Mouse (Mus musculus): Measurements from ENCODE around the gene Muc1. TPM values are rescaled to one million over a fixed set of nuclear protein-coding genes. Genes with fewer than 3 reads are reported as not detected.

Gene Muc1
- polyA plus RNA-seq, 1 experiment from 2014 or later = 0.30 TPM

- H3K4me2 ChIP-seq = no peak overlapping the region
- H3K27me3 ChIP-seq (replicated peaks; ENCODE audit: control insufficient read depth, insufficient read depth, low read length) = no peaks in the 10 kb centered on the region
- WGBS = 84% methylated on average over 2 of the region's 2 CpGs
- no peaks in the 10 kb centered on the region for H3K9me3 ChIP-seq (ENCODE audit: control insufficient read depth, low read length)
- H3K27ac ChIP-seq (ENCODE audit: low read depth, low read length) = no peak overlapping the region
- H3K36me3 ChIP-seq (ENCODE audit: control insufficient read depth, insufficient read depth, low read length) = peaks cover 39% of the 10 kb centered on the region
- peaks cover 3% of the 10 kb centered on the region for H3K4me1 ChIP-seq (replicated peaks; ENCODE audit: control insufficient read depth, insufficient read depth, low read length)
- DNase-seq (ENCODE audit: low spot score) = no peak
- no peak for ATAC-seq (replicated peaks; ENCODE audit: low FRiP score)
- no peak overlapping the region for H3K4me3 ChIP-seq (ENCODE audit: low read depth, low read length)
- H3K9ac ChIP-seq (ENCODE audit: low read depth, low read length) = no peak overlapping the region
These were observed 22.2 kb upstream of the Muc1 start for GRCm38 (mm10) chr3:89206695-89207094.

GRCm38 (mm10) chr3:89208075-89208657, 20.7 kb upstream of the Muc1 start:
- Histone ChIP-seq H3K4me2 (no peak overlapping the region), H3K27ac (ENCODE audit: low read depth, low read length) (no peak overlapping the region), H3K4me3 (ENCODE audit: low read depth, low read length) (no peak overlapping the region), H3K36me3 (ENCODE audit: control insufficient read depth, insufficient read depth, low read length) (peaks cover 39% of the 10 kb centered on the region), H3K9ac (ENCODE audit: low read depth, low read length) (no peak overlapping the region), H3K4me1 (replicated peaks; ENCODE audit: control insufficient read depth, insufficient read depth, low read length) (peaks cover 10% of the 10 kb centered on the region), H3K9me3 (ENCODE audit: control insufficient read depth, low read length) (no peaks in the 10 kb centered on the region), H3K27me3 (replicated peaks; ENCODE audit: control insufficient read depth, insufficient read depth, low read length) (no peaks in the 10 kb centered on the region)
- no peak for ATAC-seq (replicated peaks; ENCODE audit: low FRiP score)
- no peak for DNase-seq (ENCODE audit: low spot score)
- WGBS = 87% methylated on average over 13 of the region's 13 CpGs

GRCm38 (mm10) chr3:89208736-89209135, 20.1 kb upstream of the Muc1 start:
- WGBS = 90% methylated on average over 6 of the region's 6 CpGs
- Histone ChIP-seq H3K4me3 (ENCODE audit: low read depth, low read length) (no peak overlapping the region), H3K27me3 (replicated peaks; ENCODE audit: control insufficient read depth, insufficient read depth, low read length) (no peaks in the 10 kb centered on the region), H3K27ac (ENCODE audit: low read depth, low read length) (no peak overlapping the region), H3K9ac (ENCODE audit: low read depth, low read length) (no peak overlapping the region), H3K9me3 (ENCODE audit: control insufficient read depth, low read length) (no peaks in the 10 kb centered on the region), H3K4me1 (replicated peaks; ENCODE audit: control insufficient read depth, insufficient read depth, low read length) (peaks cover 10% of the 10 kb centered on the region), H3K4me2 (no peak overlapping the region), H3K36me3 (ENCODE audit: control insufficient read depth, insufficient read depth, low read length) (peaks cover 39% of the 10 kb centered on the region)
- DNase-seq (ENCODE audit: low spot score) (no peak), ATAC-seq (replicated peaks; ENCODE audit: low FRiP score) (no peak)

- no peak for DNase-seq (ENCODE audit: low spot score)
- H3K4me1 ChIP-seq (replicated peaks; ENCODE audit: control insufficient read depth, insufficient read depth, low read length) = peaks cover 14% of the 10 kb centered on the region
- no peak for ATAC-seq (replicated peaks; ENCODE audit: low FRiP score)
- peaks cover 36% of the 10 kb centered on the region for H3K36me3 ChIP-seq (ENCODE audit: control insufficient read depth, insufficient read depth, low read length)
- H3K9me3 ChIP-seq (ENCODE audit: control insufficient read depth, low read length) = no peaks in the 10 kb centered on the region
- H3K4me2 ChIP-seq = no peak overlapping the region
- 91% methylated on average over 7 of the region's 7 CpGs for WGBS
- H3K4me3 ChIP-seq (ENCODE audit: low read depth, low read length) = no peak overlapping the region
- no peaks in the 10 kb centered on the region for H3K27me3 ChIP-seq (replicated peaks; ENCODE audit: control insufficient read depth, insufficient read depth, low read length)
- no peak overlapping the region for H3K9ac ChIP-seq (ENCODE audit: low read depth, low read length)
- no peak overlapping the region for H3K27ac ChIP-seq (ENCODE audit: low read depth, low read length)
These were observed 19.1 kb upstream of the Muc1 start for GRCm38 (mm10) chr3:89209731-89210130.

GRCm38 (mm10) chr3:89210162-89210561, 18.7 kb upstream of the Muc1 start:
- no peak overlapping the region for H3K4me3 ChIP-seq (ENCODE audit: low read depth, low read length)
- H3K27ac ChIP-seq (ENCODE audit: low read depth, low read length) = no peak overlapping the region
- H3K27me3 ChIP-seq (replicated peaks; ENCODE audit: control insufficient read depth, insufficient read depth, low read length) = no peaks in the 10 kb centered on the region
- 85% methylated on average over 13 of the region's 13 CpGs for WGBS
- ATAC-seq (replicated peaks; ENCODE audit: low FRiP score) (no peak), DNase-seq (ENCODE audit: low spot score) (no peak)
- H3K36me3 ChIP-seq (ENCODE audit: control insufficient read depth, insufficient read depth, low read length) = peaks cover 33% of the 10 kb centered on the region
- no peaks in the 10 kb centered on the region for H3K9me3 ChIP-seq (ENCODE audit: control insufficient read depth, low read length)
- no peak overlapping the region for H3K4me2 ChIP-seq
- peaks cover 18% of the 10 kb centered on the region for H3K4me1 ChIP-seq (replicated peaks; ENCODE audit: control insufficient read depth, insufficient read depth, low read length)
- H3K9ac ChIP-seq (ENCODE audit: low read depth, low read length) = no peak overlapping the region

GRCm38 (mm10) chr3:89210731-89211130, 18.1 kb upstream of the Muc1 start:
- H3K36me3 ChIP-seq (ENCODE audit: control insufficient read depth, insufficient read depth, low read length) = peaks cover 31% of the 10 kb centered on the region
- no peak overlapping the region for H3K4me3 ChIP-seq (ENCODE audit: low read depth, low read length)
- no peak overlapping the region for H3K4me2 ChIP-seq
- H3K9me3 ChIP-seq (ENCODE audit: control insufficient read depth, low read length) = no peaks in the 10 kb centered on the region
- H3K27ac ChIP-seq (ENCODE audit: low read depth, low read length) = no peak overlapping the region
- no peak for DNase-seq (ENCODE audit: low spot score)
- H3K9ac ChIP-seq (ENCODE audit: low read depth, low read length) = no peak overlapping the region
- peaks cover 24% of the 10 kb centered on the region for H3K4me1 ChIP-seq (replicated peaks; ENCODE audit: control insufficient read depth, insufficient read depth, low read length)
- 81% methylated on average over 7 of the region's 7 CpGs for WGBS
- H3K27me3 ChIP-seq (replicated peaks; ENCODE audit: control insufficient read depth, insufficient read depth, low read length) = no peaks in the 10 kb centered on the region; the same call in 1 of the 2 replicates
- ATAC-seq (replicated peaks; ENCODE audit: low FRiP score) = no peak

DNA sequence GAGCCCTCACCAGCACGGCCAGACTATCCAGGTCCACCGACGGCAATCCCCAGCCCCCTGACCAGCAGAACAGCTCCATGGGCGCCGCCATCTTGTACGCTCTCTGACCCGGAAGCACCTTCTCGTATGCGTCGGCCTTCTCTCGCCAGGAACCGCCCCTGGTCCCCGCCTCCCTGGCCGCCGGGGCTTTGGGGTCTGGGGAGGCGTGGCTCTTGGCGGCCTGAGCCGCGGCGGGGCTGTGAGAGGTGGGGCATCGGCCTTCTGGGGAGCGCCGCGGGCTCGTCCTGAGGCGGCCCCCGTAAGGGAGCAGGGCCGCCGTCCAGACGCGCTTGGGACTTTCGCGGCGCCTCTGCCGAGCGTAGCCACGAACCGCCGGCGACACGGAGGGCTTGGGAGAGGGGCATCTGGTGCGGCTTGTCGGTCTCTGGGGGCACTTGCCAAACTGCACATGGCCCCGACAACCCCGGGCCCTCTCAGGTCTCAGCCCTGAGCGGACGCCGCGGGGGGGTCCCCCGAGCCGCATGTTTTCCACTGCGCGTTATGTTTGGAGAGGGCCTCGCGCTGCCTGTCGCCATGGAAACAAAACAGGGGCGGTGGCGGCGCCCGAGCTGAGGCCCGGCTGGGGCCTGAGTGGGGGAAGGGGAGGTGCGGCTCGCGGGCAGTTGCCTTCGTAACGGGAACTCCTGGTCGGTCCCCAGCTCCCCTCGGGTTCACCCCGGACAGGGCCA, 14.9 kb upstream of the Muc1 start:
- ATAC-seq (replicated peaks; ENCODE audit: low FRiP score) (peak; percentile 86), DNase-seq (ENCODE audit: low spot score) (peak; percentile 92)
- Histone ChIP-seq H3K36me3 (ENCODE audit: control insufficient read depth, insufficient read depth, low read length) (peaks cover 15% of the 10 kb centered on the region), H3K4me1 (replicated peaks; ENCODE audit: control insufficient read depth, insufficient read depth, low read length) (peaks cover 25% of the 10 kb centered on the region), H3K27ac (ENCODE audit: low read depth, low read length) (peak overlapping the region; percentile 82), H3K4me3 (ENCODE audit: low read depth, low read length) (peak overlapping the region; percentile 71), H3K9me3 (ENCODE audit: control insufficient read depth, low read length) (no peaks in the 10 kb centered on the region), H3K27me3 (replicated peaks; ENCODE audit: control insufficient read depth, insufficient read depth, low read length) (no peaks in the 10 kb centered on the region; the same call in 1 of the 2 replicates), H3K4me2 (peak overlapping the region; percentile 91), H3K9ac (ENCODE audit: low read depth, low read length) (peak overlapping the region; percentile 72)
- WGBS = under 1% methylated on average over 66 of the region's 69 CpGs

DNA sequence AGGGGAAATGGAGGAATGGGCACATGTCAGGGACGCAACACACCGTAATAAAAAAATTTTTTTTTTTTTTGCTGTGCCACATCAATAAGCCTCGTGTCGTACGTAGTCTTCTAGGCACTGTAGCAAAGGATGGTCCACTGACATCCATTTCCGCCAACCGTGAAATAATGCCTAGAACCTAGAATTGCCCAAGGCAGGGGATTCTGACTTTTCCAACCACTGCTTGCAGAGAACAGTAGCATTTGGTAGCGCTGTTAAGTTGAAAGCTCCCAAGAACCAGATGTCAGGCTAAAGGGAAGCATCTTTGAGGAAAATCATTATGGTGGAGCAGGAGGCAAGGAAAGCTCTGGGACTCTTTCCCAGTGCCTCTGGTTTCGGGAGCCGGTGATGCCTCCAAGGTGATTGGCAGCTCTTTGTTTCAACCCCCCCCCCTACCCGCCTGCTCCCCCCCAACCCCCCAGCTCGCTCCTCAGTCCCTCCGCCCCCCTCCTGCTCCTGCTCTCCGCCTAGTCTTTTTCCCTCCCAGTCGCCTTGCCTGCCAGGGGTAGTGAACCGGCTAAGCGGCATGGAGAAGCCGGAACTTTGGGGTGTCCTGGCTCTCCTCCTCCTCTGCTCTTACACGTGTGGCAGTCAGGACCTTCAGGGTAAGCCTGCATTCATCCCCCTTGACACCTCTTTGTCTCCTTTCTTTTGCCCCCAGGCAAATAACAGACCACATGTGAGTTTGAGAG, 14.0 kb upstream of the Muc1 start, which contains the start of gene Thbs3:
Gene Thbs3, plus strand, starts transcription at position 500 of the 731 bp plus-strand sequence.
- no peak for ATAC-seq (replicated peaks; ENCODE audit: low FRiP score)
- H3K4me2 ChIP-seq = peak within 1 kb of the TSS; percentile 91
- H3K27ac ChIP-seq (ENCODE audit: low read depth, low read length) = peak within 1 kb of the TSS; percentile 82
- H3K27me3 ChIP-seq (replicated peaks; ENCODE audit: control insufficient read depth, insufficient read depth, low read length) = no peaks in the 10 kb centered on the region; the same call in 1 of the 2 replicates
- H3K4me1 ChIP-seq (replicated peaks; ENCODE audit: control insufficient read depth, insufficient read depth, low read length) = peaks cover 27% of the 10 kb centered on the region
- peak within 1 kb of the TSS; percentile 72 for H3K9ac ChIP-seq (ENCODE audit: low read depth, low read length)
- no peaks in the 10 kb centered on the region for H3K9me3 ChIP-seq (ENCODE audit: control insufficient read depth, low read length)
- no peak for DNase-seq (ENCODE audit: low spot score)
- 0 out of 2 replicates have a peak, but pooled peaks cover 8% of the 10 kb centered on the region for H3K36me3 ChIP-seq (ENCODE audit: control insufficient read depth, insufficient read depth, low read length)
- WGBS = 2% methylated on average over 19 of the region's 19 CpGs
- H3K4me3 ChIP-seq (ENCODE audit: low read depth, low read length) = peak within 1 kb of the TSS; percentile 71

Measured in liver, embryonic 11.5 days (tissue).